Mouse (Mus musculus) midbrain, embryonic 13.5 days (tissue): Measurements from ENCODE around the gene Ust. TPM values are rescaled to one million over a fixed set of nuclear protein-coding genes. Genes with fewer than 3 reads are reported as not detected.

Source experiments
- ATAC-seq: fragments of 200-750 bp; cut with Nextera tagmentation; 2 replicates; pipeline ENCODE4 v1.8.0; 2017; ENCODE audit warnings: mild to moderate bottlenecking, moderate TSS enrichment, moderate library complexity
- H3K27ac ChIP-seq: fragments of 300-500 bp; sonication (generic); 2 replicates; pipeline ENCODE4 v1.5.1; 2015; ENCODE audit warnings: inconsistent platforms, mild to moderate bottlenecking, moderate library complexity
- H3K27me3 ChIP-seq: fragments of 300-500 bp; sonication (generic); 2 replicates; pipeline ENCODE4 v1.6.1; 2015; ENCODE audit warnings: mild to moderate bottlenecking, inconsistent platforms
- H3K36me3 ChIP-seq: fragments of 300-500 bp; sonication (generic); 2 replicates; pipeline ENCODE4 v1.6.1; 2015; ENCODE audit warnings: mild to moderate bottlenecking, inconsistent platforms
- H3K4me1 ChIP-seq: fragments of 300-500 bp; sonication (generic); replicated peaks from 2 replicates; pipeline ENCODE4 v1.6.1; 2015; ENCODE audit warnings: inconsistent platforms
- H3K4me2 ChIP-seq: fragments of 300-500 bp; sonication (generic); replicated peaks from 2 replicates; pipeline ENCODE4 v1.6.1; 2015; ENCODE audit warnings: moderate library complexity, mild to moderate bottlenecking, inconsistent platforms
- H3K4me3 ChIP-seq: fragments of 300-500 bp; sonication (generic); replicated peaks from 2 replicates; pipeline ENCODE4 v1.5.1; 2015; ENCODE audit warnings: mild to moderate bottlenecking, inconsistent platforms
- H3K9ac ChIP-seq: fragments of 300-500 bp; sonication (generic); replicated peaks from 2 replicates; pipeline ENCODE4 v1.6.1; 2015; ENCODE audit warnings: mild to moderate bottlenecking, inconsistent platforms
- H3K9me3 ChIP-seq: fragments of 300-500 bp; sonication (generic); 2 replicates; pipeline ENCODE4 v1.6.1; 2016; ENCODE audit warnings: mild to moderate bottlenecking, inconsistent platforms
- WGBS: fragments of 180-500 bp; shearing (Covaris S2); methylation state at CpG from one replicate; pipeline ENCODE4 v1.1.7; 2015; 5-methylcytosine and 5-hydroxymethylcytosine counted together
- polyA plus RNA-seq: library from polyadenylated mRNA; unstranded; fragments of >200 nt; fragmentation: Nextera tagmentation; extraction: Ambion mirVana; gene quantifications from 2 replicates; pipeline ENCODE4 v1.2.1, GENCODE M21; 2015

Gene Ust
- polyA plus RNA-seq, 1 experiment from 2014 or later = 2.7 TPM

DNA sequence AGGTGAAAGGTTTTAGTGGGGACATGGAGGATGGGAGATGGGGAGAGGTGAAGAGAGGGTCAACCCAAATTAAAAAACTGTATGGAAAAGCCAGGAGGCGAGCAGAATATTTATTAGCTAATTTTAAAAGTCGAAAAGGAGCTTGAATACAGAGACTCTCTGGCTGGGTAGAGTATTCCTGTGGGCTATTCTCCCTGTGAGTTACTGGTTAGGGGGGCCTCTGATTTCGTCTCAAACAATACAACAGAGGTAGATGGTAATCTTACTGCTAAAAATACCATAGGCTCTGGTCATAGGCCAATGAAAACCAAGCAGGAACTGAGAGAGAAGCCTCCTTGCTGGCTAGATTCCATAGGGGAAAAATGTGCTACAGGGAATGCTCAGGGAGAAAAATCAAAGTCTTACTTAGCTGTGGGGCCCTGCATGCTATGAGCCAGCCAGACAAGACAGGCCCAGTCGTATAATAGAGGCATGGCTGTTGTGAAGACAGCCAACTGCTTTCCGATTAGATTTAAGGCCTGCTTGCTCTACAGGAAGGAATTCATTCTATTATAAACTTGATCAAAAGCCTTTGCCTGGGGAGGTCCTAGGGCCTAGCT is 23.0 kb downstream of the Ust start:
- no peak overlapping the region for H3K27ac ChIP-seq
- H3K36me3 ChIP-seq = no peaks in the 10 kb centered on the region
- no peak overlapping the region for H3K4me3 ChIP-seq
- H3K9ac ChIP-seq = no peak overlapping the region
- 57% methylated on average over 5 of the region's 5 CpGs for WGBS
- no peaks in the 10 kb centered on the region for H3K9me3 ChIP-seq
- no peaks in the 10 kb centered on the region for H3K27me3 ChIP-seq
- peaks cover 10% of the 10 kb centered on the region; the same call in 1 of the 2 replicates for H3K4me1 ChIP-seq
- H3K4me2 ChIP-seq = no peak overlapping the region
- ATAC-seq = no peak

DNA sequence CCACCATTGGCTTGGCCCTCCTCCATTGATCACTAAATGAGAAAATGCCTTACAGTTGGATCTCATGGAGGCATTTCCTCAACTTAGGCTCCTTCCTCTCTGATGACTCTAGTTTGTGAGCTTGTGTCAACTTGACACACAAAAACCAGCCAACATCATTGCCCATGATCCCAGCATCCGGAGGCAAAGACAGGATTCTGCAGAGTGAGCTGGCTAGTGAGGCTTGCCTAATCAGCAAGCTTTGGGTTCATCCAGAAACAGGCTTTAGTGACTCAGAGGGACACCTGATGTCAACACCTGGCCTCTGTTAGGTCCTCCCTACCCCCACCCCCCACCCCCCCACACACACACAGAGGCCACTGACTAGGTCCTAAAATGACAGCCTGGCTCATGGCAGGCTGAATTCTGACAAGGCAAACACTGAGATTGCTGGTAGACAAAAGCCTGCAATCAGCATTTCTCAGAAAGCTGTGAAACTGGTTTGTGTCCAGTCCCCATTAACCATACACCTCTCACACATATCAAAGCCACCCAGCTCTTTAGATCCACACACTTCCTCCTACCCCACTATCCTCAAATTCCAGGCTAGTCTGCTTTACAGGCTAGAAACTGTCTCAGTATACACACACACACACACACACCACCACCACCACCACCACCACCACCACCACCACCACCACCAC is 26.6 kb downstream of the Ust start:
- H3K36me3 ChIP-seq = no peaks in the 10 kb centered on the region
- no peak overlapping the region for H3K4me3 ChIP-seq
- H3K4me2 ChIP-seq = no peak overlapping the region
- H3K9ac ChIP-seq = no peak overlapping the region
- no peak overlapping the region for H3K27ac ChIP-seq
- H3K27me3 ChIP-seq = no peaks in the 10 kb centered on the region
- WGBS = 94% methylated on average over 1 of the region's 1 CpGs
- no peaks in the 10 kb centered on the region for H3K9me3 ChIP-seq
- ATAC-seq = no peak
- H3K4me1 ChIP-seq = peaks cover 10% of the 10 kb centered on the region; the same call in 1 of the 2 replicates

DNA sequence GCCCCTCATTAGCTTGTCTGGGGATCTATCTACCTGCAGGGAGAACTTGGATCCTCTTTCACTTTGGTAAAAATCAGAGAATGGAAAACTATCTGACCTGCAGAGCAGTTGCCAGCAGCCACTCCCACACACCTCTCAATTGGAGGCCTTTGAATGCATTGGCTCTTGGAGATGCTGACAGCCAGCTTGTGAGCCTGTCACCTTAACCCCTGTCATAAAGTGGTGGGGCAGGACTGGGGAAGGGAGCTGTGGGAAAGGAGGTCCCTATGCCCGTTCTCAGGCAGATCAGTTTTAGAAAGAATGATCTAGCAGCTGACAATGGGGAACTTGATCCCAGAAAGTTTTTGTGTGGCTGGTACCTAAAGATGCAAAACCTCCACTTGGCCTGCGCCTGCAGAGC is 31.2 kb downstream of the Ust start:
- no peak for ATAC-seq
- 67% methylated on average over 2 of the region's 2 CpGs for WGBS
- no peak overlapping the region for H3K27ac ChIP-seq
- H3K4me3 ChIP-seq = no peak overlapping the region
- H3K4me1 ChIP-seq = no peaks in the 10 kb centered on the region
- H3K36me3 ChIP-seq = no peaks in the 10 kb centered on the region
- no peaks in the 10 kb centered on the region for H3K9me3 ChIP-seq
- no peak overlapping the region for H3K9ac ChIP-seq
- no peaks in the 10 kb centered on the region for H3K27me3 ChIP-seq
- no peak overlapping the region for H3K4me2 ChIP-seq

DNA sequence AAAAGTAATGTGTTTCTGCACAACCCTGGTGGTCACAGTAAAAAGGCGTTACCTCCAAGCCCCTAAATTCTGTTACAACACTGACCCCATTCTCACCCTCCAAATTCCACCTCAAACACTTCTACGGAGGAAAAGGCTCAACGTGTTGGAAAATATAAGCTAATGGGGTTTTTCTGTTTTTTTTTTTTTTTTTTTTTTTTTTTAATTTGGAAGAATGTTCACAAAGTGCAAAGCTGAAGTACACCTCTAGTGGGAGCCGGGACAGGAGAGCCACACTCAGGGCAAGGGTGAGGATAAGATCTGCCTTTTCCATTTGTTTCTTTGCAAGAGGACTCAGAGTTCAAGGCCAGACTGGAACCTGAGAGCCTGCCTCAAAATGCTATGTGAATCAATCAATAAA is 34.1 kb downstream of the Ust start:
- WGBS = 90% methylated on average over 4 of the region's 4 CpGs
- no peak overlapping the region for H3K4me3 ChIP-seq
- no peaks in the 10 kb centered on the region for H3K27me3 ChIP-seq
- H3K27ac ChIP-seq = no peak overlapping the region
- no peak overlapping the region for H3K9ac ChIP-seq
- no peak for ATAC-seq
- no peaks in the 10 kb centered on the region for H3K4me1 ChIP-seq
- H3K4me2 ChIP-seq = no peak overlapping the region
- no peaks in the 10 kb centered on the region for H3K36me3 ChIP-seq
- no peaks in the 10 kb centered on the region for H3K9me3 ChIP-seq

DNA sequence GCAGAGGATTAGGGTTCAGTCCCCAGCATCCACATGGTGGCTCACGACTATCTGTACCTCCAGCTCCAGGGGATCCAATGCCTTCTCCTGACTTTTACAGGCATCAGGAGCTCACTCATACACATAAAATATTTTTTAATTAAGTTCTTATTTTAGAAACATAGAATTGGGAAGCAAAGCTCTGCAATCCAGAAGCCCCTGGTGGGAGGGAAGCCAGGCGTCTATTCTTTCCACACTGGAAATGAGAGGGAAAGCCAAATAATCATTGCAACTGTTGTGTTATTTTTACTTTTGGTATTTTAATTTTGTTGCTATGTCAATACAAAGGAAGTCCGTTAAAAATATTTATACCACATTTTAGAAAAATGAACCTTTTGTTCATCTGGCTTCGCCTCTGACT is 35.8 kb downstream of the Ust start:
- Histone ChIP-seq H3K4me2 (no peak overlapping the region), H3K9me3 (no peaks in the 10 kb centered on the region), H3K4me1 (no peaks in the 10 kb centered on the region), H3K27ac (no peak overlapping the region), H3K9ac (no peak overlapping the region), H3K36me3 (no peaks in the 10 kb centered on the region), H3K27me3 (no peaks in the 10 kb centered on the region), H3K4me3 (no peak overlapping the region)
- 90% methylated on average over 4 of the region's 4 CpGs for whole genome bisulfite sequencing
- ATAC-seq = no peak

DNA sequence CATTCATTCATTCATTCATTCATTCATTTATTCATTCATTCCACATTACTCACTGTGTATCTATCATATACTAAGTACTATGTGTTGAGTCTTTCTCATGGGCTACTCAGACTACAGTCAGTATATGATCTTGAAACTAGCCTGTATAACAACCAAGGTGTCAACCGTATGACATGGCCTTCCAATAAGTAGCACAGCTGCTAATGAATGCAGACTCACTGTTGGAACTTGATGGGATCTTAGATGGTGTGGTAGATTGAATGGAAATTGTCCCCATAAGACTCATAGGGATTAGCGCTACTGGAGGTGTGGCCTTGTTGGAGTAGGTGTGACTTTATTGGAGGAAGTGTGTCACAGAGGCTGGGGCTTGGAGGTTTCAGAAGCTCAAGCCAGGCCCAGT is 38.8 kb downstream of the Ust start:
- H3K4me2 ChIP-seq = no peak overlapping the region
- no peaks in the 10 kb centered on the region for H3K27me3 ChIP-seq
- no peak for ATAC-seq
- WGBS = 95% methylated on average over 2 of the region's 2 CpGs
- no peaks in the 10 kb centered on the region for H3K4me1 ChIP-seq
- H3K9ac ChIP-seq = no peak overlapping the region
- H3K27ac ChIP-seq = no peak overlapping the region
- H3K36me3 ChIP-seq = no peaks in the 10 kb centered on the region
- no peak overlapping the region for H3K4me3 ChIP-seq
- H3K9me3 ChIP-seq = no peaks in the 10 kb centered on the region

DNA sequence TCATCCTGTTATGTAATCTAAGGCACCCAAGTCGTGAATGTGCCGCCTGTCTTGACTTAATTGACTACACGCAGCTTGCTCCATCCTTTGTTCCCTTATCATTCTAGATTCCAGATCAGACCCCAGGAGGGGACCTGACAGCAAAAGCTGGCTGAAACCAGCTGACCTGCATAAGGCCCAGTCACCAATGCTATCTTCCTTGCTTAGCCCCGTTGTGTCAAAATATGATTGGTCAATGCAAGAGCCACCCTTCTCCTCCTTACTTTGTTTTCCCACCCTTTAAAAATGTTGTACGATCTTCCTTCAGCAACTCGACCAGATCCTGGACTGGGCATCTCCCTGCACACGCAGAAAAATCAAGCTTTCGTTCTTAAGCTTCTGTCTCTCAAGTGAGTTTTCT is 40.7 kb downstream of the Ust start:
- H3K4me1 ChIP-seq = no peaks in the 10 kb centered on the region
- H3K9ac ChIP-seq = no peak overlapping the region
- H3K36me3 ChIP-seq = no peaks in the 10 kb centered on the region
- H3K4me2 ChIP-seq = no peak overlapping the region
- no peaks in the 10 kb centered on the region for H3K9me3 ChIP-seq
- ATAC-seq = no peak
- H3K4me3 ChIP-seq = no peak overlapping the region
- H3K27ac ChIP-seq = no peak overlapping the region
- 88% methylated on average over 8 of the region's 8 CpGs for WGBS
- H3K27me3 ChIP-seq = no peaks in the 10 kb centered on the region

DNA sequence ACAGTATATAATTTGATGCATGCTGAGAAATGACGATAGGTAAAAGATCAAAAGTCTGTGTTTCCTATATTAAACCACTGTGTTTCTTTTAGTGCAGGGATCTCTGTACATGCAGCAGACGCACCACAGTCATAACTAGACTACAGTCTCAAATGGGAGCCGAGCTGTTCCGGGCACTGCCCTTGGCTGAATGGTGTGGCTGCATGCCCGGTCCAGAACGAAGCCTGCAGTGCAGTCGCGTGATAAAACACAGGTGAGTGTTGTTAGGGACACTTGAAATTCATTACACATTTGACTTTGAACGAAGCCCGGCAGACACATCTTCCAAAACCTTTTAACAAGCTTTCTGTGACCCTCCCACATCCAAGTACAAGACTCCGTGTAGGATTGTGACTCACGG is 46.6 kb downstream of the Ust start:
- H3K36me3 ChIP-seq = no peaks in the 10 kb centered on the region
- WGBS = 95% methylated on average over 12 of the region's 12 CpGs
- H3K27me3 ChIP-seq = no peaks in the 10 kb centered on the region
- H3K4me1 ChIP-seq = no peaks in the 10 kb centered on the region
- no peak overlapping the region for H3K9ac ChIP-seq
- no peaks in the 10 kb centered on the region for H3K9me3 ChIP-seq
- no peak overlapping the region for H3K4me3 ChIP-seq
- ATAC-seq = no peak
- H3K4me2 ChIP-seq = no peak overlapping the region
- no peak overlapping the region for H3K27ac ChIP-seq

DNA sequence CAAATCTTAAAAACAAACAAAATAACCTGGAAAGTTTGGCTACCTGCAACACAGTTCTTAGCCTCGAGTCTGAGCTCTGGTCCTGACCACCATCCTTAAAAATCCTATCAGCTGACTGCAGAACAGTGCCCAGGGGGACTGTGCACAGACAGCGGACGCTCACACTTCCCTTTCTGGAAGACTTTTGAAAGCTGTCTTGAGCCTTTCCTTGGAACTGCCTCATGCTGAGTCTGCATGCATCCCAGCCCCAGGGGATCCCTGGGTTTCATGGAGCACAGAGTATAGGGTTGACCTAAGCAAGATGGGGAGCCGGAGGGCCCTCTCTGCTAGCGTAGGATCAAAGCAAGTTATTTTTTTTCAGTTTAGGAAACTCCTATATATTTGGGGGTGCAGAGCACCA is 47.6 kb downstream of the Ust start:
- WGBS = 61% methylated on average over 5 of the region's 5 CpGs
- Histone ChIP-seq H3K27ac (no peak overlapping the region), H3K27me3 (no peaks in the 10 kb centered on the region), H3K9ac (no peak overlapping the region), H3K4me2 (no peak overlapping the region), H3K9me3 (no peaks in the 10 kb centered on the region), H3K4me3 (no peak overlapping the region), H3K36me3 (no peaks in the 10 kb centered on the region), H3K4me1 (no peaks in the 10 kb centered on the region)
- ATAC-seq = no peak

DNA sequence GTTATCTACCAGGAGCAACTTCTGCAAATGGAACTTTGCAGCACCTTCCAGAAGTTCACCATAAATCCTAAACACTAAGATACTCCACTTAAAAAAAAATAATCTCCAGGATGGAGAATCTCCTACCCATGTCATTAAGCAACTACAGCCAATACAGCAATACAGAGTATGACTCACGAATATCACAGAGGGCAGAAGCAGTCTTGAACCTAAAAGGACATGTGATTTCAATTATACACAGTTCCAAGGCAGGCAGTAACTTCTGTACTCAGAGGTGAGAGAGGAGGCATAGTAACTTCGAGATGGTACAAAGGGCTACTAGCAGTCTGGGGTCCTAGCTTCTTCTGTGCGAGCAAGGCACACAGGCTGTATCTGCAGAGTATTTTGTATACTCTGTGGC is 49.1 kb downstream of the Ust start:
- ATAC-seq = no peak
- H3K9ac ChIP-seq = no peak overlapping the region
- 86% methylated on average over 3 of the region's 3 CpGs for WGBS

DNA sequence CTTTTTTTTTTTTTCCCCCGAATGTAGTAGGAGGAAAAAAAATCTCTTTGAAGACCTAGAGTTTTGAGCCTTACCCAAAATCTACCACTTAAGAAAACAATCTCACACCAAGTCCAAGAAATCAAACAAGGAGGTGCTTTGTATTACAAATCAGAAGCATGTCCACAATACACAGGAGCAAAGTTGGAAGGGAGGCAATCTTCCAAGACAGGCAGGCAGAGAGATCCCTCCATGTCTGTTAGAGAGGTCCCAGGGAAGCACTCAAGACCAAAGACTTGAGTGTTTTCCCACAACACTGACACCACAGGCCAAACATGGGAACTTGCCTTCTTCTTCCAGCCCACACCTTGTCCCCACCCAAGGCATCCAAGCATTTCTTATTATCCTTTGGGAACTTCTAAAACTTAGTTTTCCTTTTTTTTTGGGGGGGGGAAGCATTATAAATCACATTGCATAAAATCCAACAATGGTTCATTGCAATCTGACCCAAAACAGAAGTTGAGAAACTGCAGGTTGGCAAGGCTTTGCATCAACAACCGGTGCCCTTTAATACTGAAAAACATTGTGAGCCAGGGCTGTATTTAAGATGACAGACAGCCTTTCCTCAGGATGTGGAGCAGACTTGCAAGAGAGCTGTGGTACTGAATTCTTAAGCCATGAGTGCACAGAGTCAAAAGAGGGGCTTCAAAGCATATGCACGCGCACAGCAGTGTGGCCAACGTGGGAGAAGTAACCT is 49.8 kb downstream of the Ust start:
- WGBS = 83% methylated on average over 5 of the region's 5 CpGs
- Histone ChIP-seq H3K4me3 (no peak overlapping the region), H3K4me2 (no peak overlapping the region), H3K4me1 (no peaks in the 10 kb centered on the region), H3K27me3 (no peaks in the 10 kb centered on the region), H3K9me3 (no peaks in the 10 kb centered on the region), H3K9ac (no peak overlapping the region), H3K36me3 (no peaks in the 10 kb centered on the region), H3K27ac (no peak overlapping the region)
- no peak for ATAC-seq

More for the DNA sequence above, 49.1 kb downstream of the Ust start:
- H3K4me2 ChIP-seq = no peak overlapping the region
- H3K9me3 ChIP-seq = no peaks in the 10 kb centered on the region
- H3K36me3 ChIP-seq = no peaks in the 10 kb centered on the region
- H3K27me3 ChIP-seq = no peaks in the 10 kb centered on the region
- H3K27ac ChIP-seq = no peak overlapping the region
- no peak overlapping the region for H3K4me3 ChIP-seq
- H3K4me1 ChIP-seq = no peaks in the 10 kb centered on the region

DNA sequence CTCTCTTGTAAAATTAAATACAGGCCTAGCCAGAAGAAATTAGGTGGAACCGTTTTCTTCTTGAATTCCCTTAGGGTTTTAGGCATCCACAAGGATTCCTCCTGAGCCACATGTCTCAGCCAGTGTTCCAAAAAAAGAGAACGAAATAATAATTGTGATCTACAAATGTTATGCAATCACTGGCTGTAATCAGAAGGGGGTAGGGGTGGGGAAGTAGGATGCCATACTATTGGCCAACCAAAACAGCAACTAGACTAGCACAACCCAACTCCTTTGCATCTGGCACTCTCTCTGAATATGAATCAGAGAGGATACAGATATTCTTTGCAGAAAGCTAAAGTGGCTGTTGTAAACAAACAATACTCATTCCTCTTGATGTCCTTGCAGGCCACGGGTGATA is 52.7 kb downstream of the Ust start:
- no peak overlapping the region for H3K27ac ChIP-seq
- no peak overlapping the region for H3K4me3 ChIP-seq
- H3K9ac ChIP-seq = no peak overlapping the region
- 83% methylated on average over 3 of the region's 3 CpGs for WGBS
- H3K27me3 ChIP-seq = no peaks in the 10 kb centered on the region
- H3K36me3 ChIP-seq = no peaks in the 10 kb centered on the region
- H3K4me1 ChIP-seq = no peaks in the 10 kb centered on the region
- H3K4me2 ChIP-seq = no peak overlapping the region
- ATAC-seq = no peak
- no peaks in the 10 kb centered on the region for H3K9me3 ChIP-seq
